Mouse (Mus musculus) kidney, embryonic 16.5 days (tissue): Measurements from ENCODE around the gene Mtg1. TPM values are rescaled to one million over a fixed set of nuclear protein-coding genes. Genes with fewer than 3 reads are reported as not detected.

Experiments used
- ATAC-seq: fragments of 200-750 bp; cut with Nextera tagmentation; 2 replicates; pipeline ENCODE4 v1.8.0; 2017; ENCODE audit warnings: moderate TSS enrichment; ENCODE audit not compliant: low FRiP score, low TSS enrichment
- H3K27ac ChIP-seq: fragments of 300-500 bp; sonication (generic); 2 replicates; pipeline ENCODE4 v1.5.1; 2014; ENCODE audit warnings: low read length
- H3K27me3 ChIP-seq: fragments of 300-500 bp; sonication (generic); 2 replicates; pipeline ENCODE4 v1.6.1; 2014; ENCODE audit warnings: low read length, control low read depth, mixed read lengths; ENCODE audit not compliant: insufficient read depth
- H3K36me3 ChIP-seq: fragments of 300-500 bp; sonication (generic); 2 replicates; pipeline ENCODE4 v1.6.1; 2014; ENCODE audit warnings: low read length, control low read depth, mixed read lengths; ENCODE audit not compliant: insufficient read depth
- H3K4me1 ChIP-seq: fragments of 300-500 bp; sonication (generic); 2 replicates; pipeline ENCODE4 v1.6.1; 2014; ENCODE audit warnings: low read length, control low read depth, mixed read lengths; ENCODE audit not compliant: insufficient read depth
- H3K4me2 ChIP-seq: fragments of 300-500 bp; sonication (generic); replicated peaks from 2 replicates; pipeline ENCODE4 v1.6.1; 2014; ENCODE audit warnings: low read depth, low read length
- H3K4me3 ChIP-seq: fragments of 300-500 bp; sonication (generic); 2 replicates; pipeline ENCODE4 v1.5.1; 2014; ENCODE audit warnings: mild to moderate bottlenecking, low read length
- H3K9ac ChIP-seq: fragments of 300-500 bp; sonication (generic); replicated peaks from 2 replicates; pipeline ENCODE4 v1.6.1; 2014; ENCODE audit warnings: low read length
- H3K9me3 ChIP-seq: fragments of 300-500 bp; sonication (generic); 2 replicates; pipeline ENCODE4 v1.6.1; 2016; ENCODE audit warnings: low read length, control low read depth
- WGBS: fragments of 180-500 bp; shearing (Covaris S2); extraction: QIAGEN DNeasy Blood & Tissue Kit; methylation state at CpG from one replicate; pipeline ENCODE4 v1.1.7; 2014; 5-methylcytosine and 5-hydroxymethylcytosine counted together
- polyA plus RNA-seq: library from polyadenylated mRNA; unstranded; fragments of >200 nt; fragmentation: Nextera tagmentation; extraction: Ambion mirVana; gene quantifications from 2 replicates; pipeline ENCODE4 v1.2.1, GENCODE M21; 2015

The Mtg1 gene
- polyA plus RNA-seq, result 30.5 and 33.8 TPM in 2 replicates

DNA sequence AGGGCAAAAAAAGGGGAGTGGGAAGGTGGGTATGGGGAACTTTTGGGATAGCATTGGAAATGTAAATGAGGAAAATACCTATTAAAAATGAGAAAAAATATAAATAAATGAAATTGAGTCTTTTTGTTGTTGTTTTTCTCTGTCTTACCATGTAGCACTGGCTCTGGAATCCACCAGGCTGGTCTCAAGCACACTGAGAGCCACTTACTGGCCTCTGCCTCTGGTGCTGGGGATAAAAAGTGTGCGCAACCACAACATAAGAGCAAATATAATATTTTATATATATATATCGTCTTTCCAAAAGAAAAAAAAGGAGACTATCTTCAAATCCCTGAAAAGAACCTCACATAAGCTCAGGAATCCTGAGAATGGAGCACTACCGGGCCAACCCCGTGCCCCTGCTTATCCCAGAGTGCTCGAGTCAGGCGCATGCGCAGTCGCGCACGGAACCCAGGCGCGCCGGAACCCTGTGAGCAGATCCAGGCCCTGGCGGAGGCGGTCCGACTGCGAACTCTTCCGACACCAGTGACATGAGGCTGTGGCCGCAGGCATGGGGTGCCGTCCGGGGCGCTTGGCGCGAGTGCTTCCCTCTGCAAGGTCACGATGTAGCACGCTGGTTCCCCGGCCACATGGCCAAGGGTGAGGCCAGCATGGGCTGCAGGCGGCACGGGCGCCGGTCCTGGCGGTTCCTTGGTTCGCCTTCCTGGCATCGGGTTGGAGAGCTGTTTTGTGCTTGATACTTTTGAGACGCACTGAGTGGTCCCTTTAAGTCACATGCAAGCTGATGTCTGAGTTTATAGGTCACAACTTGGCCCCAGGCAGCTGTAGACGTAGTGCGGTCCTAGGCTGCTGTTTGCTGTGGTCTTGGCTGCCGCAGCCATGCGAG, at the start of gene Mtg1:
Mtg1 (plus strand) TSS at position 430 of the 886 bp plus-strand sequence.
- peak within 1 kb of the TSS; percentile 80 for H3K4me2 ChIP-seq
- 0 out of 2 replicates have a peak, but pooled peaks cover 5% of the 10 kb centered on the region for H3K36me3 ChIP-seq
- H3K27ac ChIP-seq, result peak within 1 kb of the TSS; percentile 84
- 1% methylated on average over 39 of the region's 39 CpGs for WGBS
- no peaks in the 10 kb centered on the region for H3K27me3 ChIP-seq
- peak; percentile 99 for ATAC-seq
- H3K9ac ChIP-seq, result peak within 1 kb of the TSS; percentile 94
- H3K4me1 ChIP-seq, result peaks cover 6% of the 10 kb centered on the region
- H3K4me3 ChIP-seq, result peak within 1 kb of the TSS; percentile 76
- H3K9me3 ChIP-seq, result no peaks in the 10 kb centered on the region

DNA sequence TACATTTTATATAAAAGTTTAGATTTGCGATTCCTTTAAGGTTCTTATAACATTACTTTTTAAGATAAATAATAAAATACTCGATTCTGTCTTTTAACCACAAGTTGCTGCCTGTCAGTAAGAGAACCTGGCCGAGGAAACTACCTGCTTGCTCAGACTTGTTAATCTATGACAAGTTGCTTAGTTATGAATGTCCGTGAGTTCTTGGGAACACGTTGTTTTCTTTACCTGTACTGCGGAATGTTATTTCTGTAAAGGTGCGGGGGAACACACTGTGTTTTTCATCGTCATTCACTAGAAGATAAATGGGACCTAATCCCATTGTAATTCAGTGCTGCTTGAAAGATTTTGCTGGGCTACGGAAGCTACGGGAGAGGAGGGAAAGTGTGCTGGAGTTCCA, 46.8 kb upstream of the Mtg1 start:
- Histone ChIP-seq H3K36me3 (no peaks in the 10 kb centered on the region), H3K27me3 (no peaks in the 10 kb centered on the region), H3K27ac (no peak overlapping the region), H3K4me2 (no peak overlapping the region), H3K9ac (no peak overlapping the region), H3K4me1 (no peaks in the 10 kb centered on the region; the same call in 1 of the 2 replicates), H3K4me3 (no peak overlapping the region), H3K9me3 (no peaks in the 10 kb centered on the region)
- ATAC-seq, result no peak
- WGBS, result 76% methylated on average over 10 of the region's 10 CpGs

DNA sequence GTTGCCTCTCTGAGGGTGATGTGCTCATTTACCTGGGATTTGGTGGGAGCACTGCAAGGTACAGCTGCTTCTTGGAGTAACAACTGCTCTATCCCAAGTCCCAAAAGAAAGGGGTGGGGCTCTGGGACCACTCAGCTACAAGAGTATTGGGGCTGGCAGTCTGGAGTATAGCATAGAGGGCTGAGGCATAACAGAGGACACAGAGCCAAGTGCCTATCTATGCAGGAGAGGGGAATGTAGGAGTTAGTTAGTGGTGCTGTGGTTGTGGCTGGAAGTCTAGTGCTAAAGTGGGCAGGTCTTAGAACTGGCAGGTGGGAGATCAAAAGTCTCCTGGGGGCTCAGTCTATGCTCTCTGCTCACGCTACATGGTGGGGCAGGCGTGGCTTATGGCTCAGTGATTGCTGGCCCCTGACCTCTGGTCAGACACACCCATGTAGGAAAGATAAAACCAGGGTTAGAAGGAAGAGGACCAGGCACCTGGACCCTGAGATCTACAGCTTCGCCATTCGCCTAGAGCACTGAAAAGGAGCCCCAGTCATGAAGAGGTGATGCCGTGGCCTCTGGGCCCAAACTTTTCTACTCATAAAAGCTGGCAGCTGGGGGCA, 44.3 kb upstream of the Mtg1 start, which contains the start of gene Prap1:
Prap1 (plus strand) TSS at position 472 of the 605 bp plus-strand sequence.
- no peak for ATAC-seq
- H3K4me3 ChIP-seq, result no peak within 1 kb of the TSS
- no peak within 1 kb of the TSS for H3K9ac ChIP-seq
- 56% methylated on average over 5 of the region's 5 CpGs for WGBS
- no peaks in the 10 kb centered on the region for H3K27me3 ChIP-seq
- H3K9me3 ChIP-seq, result no peaks in the 10 kb centered on the region
- no peaks in the 10 kb centered on the region for H3K36me3 ChIP-seq
- H3K4me1 ChIP-seq, result no peaks in the 10 kb centered on the region; the same call in 1 of the 2 replicates
- H3K27ac ChIP-seq, result no peak within 1 kb of the TSS
- H3K4me2 ChIP-seq, result no peak within 1 kb of the TSS

DNA sequence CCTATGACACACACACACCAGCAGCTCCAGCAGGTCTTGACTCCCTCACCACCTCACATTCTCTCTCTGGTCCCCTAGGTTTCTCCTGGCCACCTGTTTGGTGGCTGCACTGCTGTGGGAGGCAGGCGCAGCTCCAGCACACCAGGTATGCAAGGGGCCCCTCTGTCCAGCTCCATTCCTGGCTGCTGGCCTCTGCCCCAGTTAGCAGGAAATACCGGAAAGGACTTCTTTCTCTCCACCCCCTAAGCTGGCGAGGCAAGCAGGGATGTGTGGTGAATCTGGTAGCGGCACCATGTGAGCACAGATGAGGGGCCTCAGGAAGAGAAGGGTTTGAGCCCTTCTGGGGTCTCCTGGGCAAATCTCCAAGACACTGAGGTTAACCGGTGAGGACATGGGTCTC, 42.4 kb upstream of the Mtg1 start:
- H3K4me2 ChIP-seq, result no peak overlapping the region
- ATAC-seq, result peak; percentile 52; the same call in 1 of the 2 replicates
- no peaks in the 10 kb centered on the region for H3K9me3 ChIP-seq
- 0 out of 2 replicates have a peak, but pooled peaks cover 2% of the 10 kb centered on the region for H3K36me3 ChIP-seq
- H3K4me1 ChIP-seq, result no peaks in the 10 kb centered on the region; the same call in 1 of the 2 replicates
- H3K9ac ChIP-seq, result no peak overlapping the region
- no peaks in the 10 kb centered on the region for H3K27me3 ChIP-seq
- 43% methylated on average over 5 of the region's 5 CpGs for WGBS
- H3K4me3 ChIP-seq, result no peak overlapping the region
- no peak overlapping the region; the same call in 1 of the 2 replicates for H3K27ac ChIP-seq

DNA sequence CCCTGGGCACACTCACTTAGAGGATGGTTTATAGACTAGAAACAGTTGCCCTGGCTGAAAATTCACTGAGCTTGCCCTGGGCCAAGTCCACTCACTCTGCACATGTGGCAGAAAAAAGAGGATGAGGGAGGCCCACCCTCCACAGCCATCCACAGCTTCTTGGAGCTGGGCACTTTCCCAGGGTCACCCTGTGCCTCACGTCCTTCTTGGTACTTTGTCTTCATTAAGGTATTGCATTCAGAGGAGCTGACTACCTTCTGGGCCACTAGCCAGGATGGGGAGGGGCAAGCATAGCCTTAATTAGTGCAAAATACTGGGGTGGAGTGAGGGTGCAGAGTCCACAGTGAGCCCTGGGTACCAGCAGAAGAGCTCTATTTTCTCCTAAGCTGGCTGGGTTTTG, 41.8 kb upstream of the Mtg1 start:
- peak; percentile 47; the same call in 1 of the 2 replicates for ATAC-seq
- Histone ChIP-seq H3K27me3 (no peaks in the 10 kb centered on the region), H3K4me2 (no peak overlapping the region), H3K27ac (no peak overlapping the region), H3K4me3 (no peak overlapping the region), H3K9me3 (no peaks in the 10 kb centered on the region), H3K9ac (no peak overlapping the region), H3K4me1 (no peaks in the 10 kb centered on the region; the same call in 1 of the 2 replicates), H3K36me3 (0 out of 2 replicates have a peak, but pooled peaks cover 2% of the 10 kb centered on the region)
- WGBS, result 17% methylated on average over 1 of the region's 1 CpGs

DNA sequence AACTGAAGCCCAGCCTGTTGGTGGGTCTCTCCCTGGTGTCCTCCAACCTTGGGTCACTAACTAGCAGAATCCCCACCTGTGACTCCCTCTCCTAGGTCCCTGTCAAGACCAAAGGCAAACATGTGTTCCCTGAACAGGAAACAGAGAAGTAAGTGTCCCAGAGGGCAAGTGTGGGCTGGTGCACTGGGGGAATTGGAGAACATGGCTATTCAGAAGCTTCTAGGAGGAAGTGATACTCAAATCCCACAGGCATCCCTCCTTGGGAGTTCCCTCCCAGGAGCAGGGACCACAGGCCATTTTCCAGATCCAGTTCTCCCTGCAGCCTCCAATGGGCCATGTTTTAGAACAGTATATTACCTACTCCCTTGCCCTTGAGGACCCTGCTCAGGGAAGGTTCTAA, 41.3 kb upstream of the Mtg1 start:
- H3K4me2 ChIP-seq, result no peak overlapping the region
- no peaks in the 10 kb centered on the region for H3K27me3 ChIP-seq
- H3K27ac ChIP-seq, result no peak overlapping the region
- H3K9me3 ChIP-seq, result no peaks in the 10 kb centered on the region
- ATAC-seq, result no peak
- H3K9ac ChIP-seq, result no peak overlapping the region
- 0 out of 2 replicates have a peak, but pooled peaks cover 2% of the 10 kb centered on the region for H3K36me3 ChIP-seq
- H3K4me3 ChIP-seq, result no peak overlapping the region
- no peaks in the 10 kb centered on the region; the same call in 1 of the 2 replicates for H3K4me1 ChIP-seq

DNA sequence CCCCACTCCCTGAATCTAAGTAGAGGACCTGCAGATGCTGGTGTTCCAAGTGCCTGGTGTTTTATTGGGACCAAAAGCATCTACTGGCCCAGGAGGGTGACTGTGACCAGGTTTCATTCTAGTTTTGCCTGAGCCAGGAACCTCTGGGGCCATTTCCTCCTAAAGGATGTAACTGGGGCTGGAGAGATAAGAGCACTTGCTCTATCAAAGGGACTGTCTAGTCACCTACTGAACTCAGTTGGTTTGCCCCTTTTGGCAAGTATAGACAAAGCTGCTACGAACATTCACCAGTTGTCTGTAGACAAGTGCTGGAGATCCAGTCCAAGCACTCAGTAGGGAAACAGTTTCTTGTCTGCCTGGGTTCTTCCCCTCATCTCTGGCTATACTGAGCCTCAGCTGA, 38.9 kb upstream of the Mtg1 start:
- Histone ChIP-seq H3K9ac (no peak overlapping the region), H3K4me2 (no peak overlapping the region), H3K4me1 (peaks cover 12% of the 10 kb centered on the region), H3K9me3 (no peaks in the 10 kb centered on the region), H3K36me3 (0 out of 2 replicates have a peak, but pooled peaks cover 2% of the 10 kb centered on the region), H3K27me3 (no peaks in the 10 kb centered on the region), H3K4me3 (no peak overlapping the region), H3K27ac (no peak overlapping the region)
- WGBS, result 85% methylated on average over 1 of the region's 1 CpGs
- ATAC-seq, result no peak

DNA sequence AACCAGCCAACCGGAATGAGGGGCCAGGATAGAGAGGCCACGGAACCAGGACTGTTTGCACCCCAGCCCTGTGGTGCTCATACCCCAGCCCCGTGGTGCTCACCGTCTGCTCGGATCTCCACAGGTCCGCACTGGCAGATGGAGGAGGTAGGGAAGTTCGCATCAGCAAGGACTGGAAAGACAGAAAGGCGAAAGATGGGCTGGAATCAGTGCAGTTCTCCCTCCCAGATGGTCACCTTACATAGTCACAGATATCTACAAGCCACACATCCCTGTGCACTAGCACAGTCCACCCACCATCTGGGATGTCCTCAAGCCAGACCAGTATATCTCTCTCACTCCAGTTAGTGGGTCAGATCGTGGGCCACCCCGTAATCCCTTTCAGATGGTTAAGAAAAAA, 35.9 kb upstream of the Mtg1 start:
- ATAC-seq, result 0 out of 2 replicates have a peak, but pooled peaks have one; percentile 28
- peaks cover 12% of the 10 kb centered on the region for H3K4me1 ChIP-seq
- H3K27me3 ChIP-seq, result no peaks in the 10 kb centered on the region
- no peaks in the 10 kb centered on the region for H3K9me3 ChIP-seq
- peak overlapping the region; percentile 55 for H3K4me3 ChIP-seq
- H3K36me3 ChIP-seq, result peaks cover 12% of the 10 kb centered on the region
- peak overlapping the region; percentile 71; the same call in 1 of the 2 replicates for H3K9ac ChIP-seq
- 74% methylated on average over 10 of the region's 10 CpGs for WGBS
- H3K27ac ChIP-seq, result no peak overlapping the region; the same call in 1 of the 2 replicates
- H3K4me2 ChIP-seq, result peak overlapping the region; percentile 72

DNA sequence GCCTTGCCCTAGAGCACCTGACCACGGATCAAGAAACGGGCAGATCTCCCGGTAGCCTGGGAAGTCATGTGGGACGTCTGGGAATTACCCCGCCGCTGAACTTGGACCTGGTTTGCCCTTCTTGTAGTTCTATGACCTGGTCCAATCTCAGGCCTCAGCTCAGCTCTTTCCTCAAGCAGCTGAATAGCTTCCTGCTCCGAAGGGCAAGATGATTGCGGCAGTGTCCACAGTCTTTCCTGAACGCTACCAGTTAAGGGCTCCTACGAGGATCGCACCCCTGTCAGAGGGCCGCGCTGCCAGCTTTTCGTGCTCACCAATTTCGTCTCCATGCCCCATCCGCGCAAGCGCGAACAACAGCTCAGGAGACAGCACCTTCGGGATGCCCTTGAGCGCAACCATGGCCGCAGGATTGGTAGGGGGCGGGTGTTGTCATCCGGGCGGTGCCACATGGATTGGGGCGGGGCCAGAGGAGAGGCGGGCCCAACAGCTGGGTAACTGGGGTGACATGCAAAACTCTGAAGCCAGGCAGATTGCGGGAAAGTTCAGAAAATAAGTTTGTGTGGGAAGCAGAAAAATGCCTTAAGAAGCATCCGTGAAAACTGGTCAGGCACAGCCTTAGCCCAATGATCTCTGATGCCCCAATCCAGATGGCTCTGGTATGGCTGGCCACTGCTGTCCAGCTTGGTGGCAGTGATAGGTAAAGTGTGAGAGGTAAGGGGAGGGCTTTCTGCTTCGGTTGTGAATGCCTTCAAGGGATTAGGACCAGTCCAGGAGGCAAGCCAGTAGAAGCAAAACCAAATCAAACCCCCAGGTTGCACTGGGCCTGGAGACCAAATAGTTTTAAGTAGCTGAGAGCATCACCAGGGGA, 35.1 kb upstream of the Mtg1 start, which contains the start of gene Fuom:
Fuom (minus strand) TSS at position 449 of the 868 bp plus-strand sequence.
- Histone ChIP-seq H3K36me3 (peaks cover 16% of the 10 kb centered on the region), H3K4me1 (peaks cover 12% of the 10 kb centered on the region), H3K9me3 (no peaks in the 10 kb centered on the region), H3K27me3 (no peaks in the 10 kb centered on the region), H3K27ac (peak within 1 kb of the TSS; percentile 77), H3K4me3 (peak within 1 kb of the TSS; percentile 55), H3K4me2 (peak within 1 kb of the TSS; percentile 72), H3K9ac (peak within 1 kb of the TSS; percentile 71)
- under 1% methylated on average over 30 of the region's 30 CpGs for WGBS
- peak; percentile 92 for ATAC-seq
